Mouse (Mus musculus): Measurements from ENCODE around the gene Tmem151a. TPM values are rescaled to one million over a fixed set of nuclear protein-coding genes. Genes with fewer than 3 reads are reported as not detected.
A peak's percentile ranks its signal among the peaks of the same experiment; 100 is the strongest.

Tmem151a gene
- polyA plus RNA-seq, 1 experiment from 2014 or later: 15.8 TPM

- ATAC-seq: no peak
- H3K9me3 ChIP-seq (ENCODE audit: control insufficient read depth, low read length): no peaks in the 10 kb centered on the region
- H3K4me3 ChIP-seq (replicated peaks; ENCODE audit: low read length): peak overlapping the region; percentile 45
- H3K27me3 ChIP-seq (replicated peaks; ENCODE audit: control insufficient read depth, insufficient read depth, low read length): peaks cover 6% of the 10 kb centered on the region; the same call in 1 of the 2 replicates
- H3K9ac ChIP-seq (replicated peaks; ENCODE audit: low read depth, low read length): peak overlapping the region; percentile 52
- peaks cover 35% of the 10 kb centered on the region for H3K4me1 ChIP-seq (replicated peaks; ENCODE audit: control insufficient read depth, insufficient read depth, low read length)
- peak overlapping the region; percentile 71 for H3K4me2 ChIP-seq (ENCODE audit: low read length)
- no peaks in the 10 kb centered on the region for H3K36me3 ChIP-seq (ENCODE audit: control insufficient read depth, insufficient read depth)
- 5% methylated on average over 11 of the region's 11 CpGs for WGBS
- H3K27ac ChIP-seq (ENCODE audit: low read length): peak overlapping the region; percentile 60
Measured at GRCm38 (mm10) chr19:5071077-5071476, 14.3 kb downstream of the Tmem151a start.

GRCm38 (mm10) chr19:5069978-5070377, 15.4 kb downstream of the Tmem151a start:
- Histone ChIP-seq H3K9ac (replicated peaks; ENCODE audit: low read depth, low read length) (no peak overlapping the region), H3K36me3 (ENCODE audit: control insufficient read depth, insufficient read depth) (no peaks in the 10 kb centered on the region), H3K27ac (ENCODE audit: low read length) (no peak overlapping the region), H3K9me3 (ENCODE audit: control insufficient read depth, low read length) (no peaks in the 10 kb centered on the region), H3K4me2 (ENCODE audit: low read length) (no peak overlapping the region), H3K4me3 (replicated peaks; ENCODE audit: low read length) (no peak overlapping the region), H3K4me1 (replicated peaks; ENCODE audit: control insufficient read depth, insufficient read depth, low read length) (peaks cover 35% of the 10 kb centered on the region), H3K27me3 (replicated peaks; ENCODE audit: control insufficient read depth, insufficient read depth, low read length) (peaks cover 6% of the 10 kb centered on the region; the same call in 1 of the 2 replicates)
- 84% methylated on average over 7 of the region's 7 CpGs for WGBS
- ATAC-seq: no peak

- ATAC-seq: no peak
- no peaks in the 10 kb centered on the region for H3K36me3 ChIP-seq (ENCODE audit: control insufficient read depth, insufficient read depth)
- H3K27ac ChIP-seq (ENCODE audit: low read length): no peak overlapping the region
- H3K4me1 ChIP-seq (replicated peaks; ENCODE audit: control insufficient read depth, insufficient read depth, low read length): peaks cover 35% of the 10 kb centered on the region
- no peak overlapping the region for H3K4me2 ChIP-seq (ENCODE audit: low read length)
- H3K27me3 ChIP-seq (replicated peaks; ENCODE audit: control insufficient read depth, insufficient read depth, low read length): peaks cover 6% of the 10 kb centered on the region; the same call in 1 of the 2 replicates
- H3K9ac ChIP-seq (replicated peaks; ENCODE audit: low read depth, low read length): no peak overlapping the region
- H3K4me3 ChIP-seq (replicated peaks; ENCODE audit: low read length): no peak overlapping the region
- H3K9me3 ChIP-seq (ENCODE audit: control insufficient read depth, low read length): no peaks in the 10 kb centered on the region
- 93% methylated on average over 5 of the region's 5 CpGs for whole genome bisulfite sequencing
Measured at GRCm38 (mm10) chr19:5069486-5069885, 15.8 kb downstream of the Tmem151a start.

GRCm38 (mm10) chr19:5068570-5069234, 16.6 kb downstream of the Tmem151a start:
- peaks cover 35% of the 10 kb centered on the region for H3K4me1 ChIP-seq (replicated peaks; ENCODE audit: control insufficient read depth, insufficient read depth, low read length)
- ATAC-seq: 0 out of 2 replicates have a peak, but pooled peaks have one; percentile 1
- H3K36me3 ChIP-seq (ENCODE audit: control insufficient read depth, insufficient read depth): no peaks in the 10 kb centered on the region
- H3K4me3 ChIP-seq (replicated peaks; ENCODE audit: low read length): peak overlapping the region; percentile 45
- peak overlapping the region; percentile 84 for H3K4me2 ChIP-seq (ENCODE audit: low read length)
- H3K9me3 ChIP-seq (ENCODE audit: control insufficient read depth, low read length): no peaks in the 10 kb centered on the region
- WGBS: 36% methylated on average over 21 of the region's 21 CpGs
- no peak overlapping the region for H3K27ac ChIP-seq (ENCODE audit: low read length)
- H3K9ac ChIP-seq (replicated peaks; ENCODE audit: low read depth, low read length): peak overlapping the region; percentile 52
- H3K27me3 ChIP-seq (replicated peaks; ENCODE audit: control insufficient read depth, insufficient read depth, low read length): peaks cover 6% of the 10 kb centered on the region; the same call in 1 of the 2 replicates

GRCm38 (mm10) chr19:5067867-5068569, 17.3 kb downstream of the Tmem151a start, which contains the start of gene Cd248:
Gene Cd248 (plus strand): TSS chr19:5068078.
- H3K4me2 ChIP-seq (ENCODE audit: low read length): peak within 1 kb of the TSS; percentile 84
- H3K9ac ChIP-seq (replicated peaks; ENCODE audit: low read depth, low read length): peak within 1 kb of the TSS; percentile 52
- no peaks in the 10 kb centered on the region for H3K9me3 ChIP-seq (ENCODE audit: control insufficient read depth, low read length)
- ATAC-seq: peak; percentile 32; the same call in 1 of the 2 replicates
- H3K27me3 ChIP-seq (replicated peaks; ENCODE audit: control insufficient read depth, insufficient read depth, low read length): peaks cover 6% of the 10 kb centered on the region; the same call in 1 of the 2 replicates
- peak within 1 kb of the TSS; percentile 45 for H3K4me3 ChIP-seq (replicated peaks; ENCODE audit: low read length)
- H3K27ac ChIP-seq (ENCODE audit: low read length): 0 out of 2 replicates have a peak within 1 kb of the TSS, but pooled peaks have one; percentile 8
- H3K36me3 ChIP-seq (ENCODE audit: control insufficient read depth, insufficient read depth): no peaks in the 10 kb centered on the region
- 2% methylated on average over 41 of the region's 56 CpGs for WGBS
- H3K4me1 ChIP-seq (replicated peaks; ENCODE audit: control insufficient read depth, insufficient read depth, low read length): peaks cover 35% of the 10 kb centered on the region

- Histone ChIP-seq H3K36me3 (ENCODE audit: control insufficient read depth, insufficient read depth) (no peaks in the 10 kb centered on the region), H3K4me3 (replicated peaks; ENCODE audit: low read length) (peak overlapping the region; percentile 45), H3K9me3 (ENCODE audit: control insufficient read depth, low read length) (no peaks in the 10 kb centered on the region), H3K9ac (replicated peaks; ENCODE audit: low read depth, low read length) (peak overlapping the region; percentile 52), H3K4me1 (replicated peaks; ENCODE audit: control insufficient read depth, insufficient read depth, low read length) (peaks cover 29% of the 10 kb centered on the region), H3K27me3 (replicated peaks; ENCODE audit: control insufficient read depth, insufficient read depth, low read length) (peaks cover 6% of the 10 kb centered on the region; the same call in 1 of the 2 replicates), H3K27ac (ENCODE audit: low read length) (0 out of 2 replicates have a peak overlapping the region, but pooled peaks have one; percentile 8), H3K4me2 (ENCODE audit: low read length) (peak overlapping the region; percentile 84)
- 10% methylated on average over 15 of the region's 15 CpGs for whole genome bisulfite sequencing
- ATAC-seq: no peak
Measured at GRCm38 (mm10) chr19:5067040-5067799, 18.1 kb downstream of the Tmem151a start.

GRCm38 (mm10) chr19:5065104-5065503, 20.2 kb downstream of the Tmem151a start:
- Histone ChIP-seq H3K4me3 (replicated peaks; ENCODE audit: low read length) (no peak overlapping the region), H3K9ac (replicated peaks; ENCODE audit: low read depth, low read length) (no peak overlapping the region), H3K4me2 (ENCODE audit: low read length) (no peak overlapping the region), H3K27ac (ENCODE audit: low read length) (no peak overlapping the region), H3K36me3 (ENCODE audit: control insufficient read depth, insufficient read depth) (no peaks in the 10 kb centered on the region), H3K27me3 (replicated peaks; ENCODE audit: control insufficient read depth, insufficient read depth, low read length) (peaks cover 6% of the 10 kb centered on the region; the same call in 1 of the 2 replicates), H3K9me3 (ENCODE audit: control insufficient read depth, low read length) (no peaks in the 10 kb centered on the region), H3K4me1 (replicated peaks; ENCODE audit: control insufficient read depth, insufficient read depth, low read length) (peaks cover 24% of the 10 kb centered on the region)
- no peak for ATAC-seq
- WGBS: 66% methylated on average over 7 of the region's 7 CpGs

GRCm38 (mm10) chr19:5062446-5062845, 22.9 kb downstream of the Tmem151a start:
- ATAC-seq: no peak
- Histone ChIP-seq H3K4me3 (replicated peaks; ENCODE audit: low read length) (no peak overlapping the region), H3K36me3 (ENCODE audit: control insufficient read depth, insufficient read depth) (no peaks in the 10 kb centered on the region), H3K27ac (ENCODE audit: low read length) (no peak overlapping the region), H3K4me2 (ENCODE audit: low read length) (no peak overlapping the region), H3K9ac (replicated peaks; ENCODE audit: low read depth, low read length) (no peak overlapping the region), H3K4me1 (replicated peaks; ENCODE audit: control insufficient read depth, insufficient read depth, low read length) (peaks cover 12% of the 10 kb centered on the region), H3K9me3 (ENCODE audit: control insufficient read depth, low read length) (no peaks in the 10 kb centered on the region), H3K27me3 (replicated peaks; ENCODE audit: control insufficient read depth, insufficient read depth, low read length) (no peaks in the 10 kb centered on the region)
- 88% methylated on average over 6 of the region's 6 CpGs for WGBS

- 87% methylated on average over 5 of the region's 5 CpGs for WGBS
- H3K4me3 ChIP-seq (replicated peaks; ENCODE audit: low read length): no peak overlapping the region
- no peak overlapping the region for H3K4me2 ChIP-seq (ENCODE audit: low read length)
- H3K9me3 ChIP-seq (ENCODE audit: control insufficient read depth, low read length): no peaks in the 10 kb centered on the region
- peaks cover 10% of the 10 kb centered on the region for H3K4me1 ChIP-seq (replicated peaks; ENCODE audit: control insufficient read depth, insufficient read depth, low read length)
- no peak overlapping the region for H3K9ac ChIP-seq (replicated peaks; ENCODE audit: low read depth, low read length)
- H3K36me3 ChIP-seq (ENCODE audit: control insufficient read depth, insufficient read depth): no peaks in the 10 kb centered on the region
- H3K27me3 ChIP-seq (replicated peaks; ENCODE audit: control insufficient read depth, insufficient read depth, low read length): no peaks in the 10 kb centered on the region
- H3K27ac ChIP-seq (ENCODE audit: low read length): no peak overlapping the region
- ATAC-seq: no peak
Measured at GRCm38 (mm10) chr19:5062041-5062440, 23.3 kb downstream of the Tmem151a start.

Data from forebrain, embryonic 16.5 days (tissue).